Mouse (Mus musculus) midbrain, embryonic 16.5 days (tissue): Measurements from ENCODE around the gene Krt34. TPM values are rescaled to one million over a fixed set of nuclear protein-coding genes. Genes with fewer than 3 reads are reported as not detected.

ENCODE experiments used
- ATAC-seq: fragments of 200-750 bp; cut with Nextera tagmentation; 2 replicates; pipeline ENCODE4 v1.8.0; 2017; ENCODE audit warnings: moderate TSS enrichment
- H3K27ac ChIP-seq: fragments of 300-500 bp; sonication (generic); 2 replicates; pipeline ENCODE4 v1.5.1; 2014; ENCODE audit warnings: mild to moderate bottlenecking, low read length, mixed read lengths
- H3K27me3 ChIP-seq: fragments of 300-500 bp; sonication (generic); 2 replicates; pipeline ENCODE4 v1.6.1; 2014; ENCODE audit warnings: low read depth, low read length, mixed read lengths; ENCODE audit not compliant: control insufficient read depth, insufficient read depth
- H3K36me3 ChIP-seq: fragments of 300-500 bp; sonication (generic); 2 replicates; pipeline ENCODE4 v1.6.1; 2014; ENCODE audit warnings: mild to moderate bottlenecking, low read length, moderate library complexity, mixed read lengths; ENCODE audit not compliant: control insufficient read depth, insufficient read depth
- H3K4me1 ChIP-seq: fragments of 300-500 bp; sonication (generic); 2 replicates; pipeline ENCODE4 v1.6.1; 2014; ENCODE audit warnings: mild to moderate bottlenecking, low read length, mixed read lengths; ENCODE audit not compliant: control insufficient read depth, insufficient read depth
- H3K4me2 ChIP-seq: fragments of 300-500 bp; sonication (generic); 2 replicates; pipeline ENCODE4 v1.6.1; 2014; ENCODE audit warnings: mild to moderate bottlenecking, low read length, mixed read lengths
- H3K4me3 ChIP-seq: fragments of 300-500 bp; sonication (generic); 2 replicates; pipeline ENCODE4 v1.5.1; 2014; ENCODE audit warnings: low read depth, mild to moderate bottlenecking, low read length, moderate library complexity, mixed read lengths
- H3K9ac ChIP-seq: fragments of 300-500 bp; sonication (generic); 2 replicates; pipeline ENCODE4 v1.6.1; 2014; ENCODE audit warnings: low read depth, low read length, mixed read lengths
- H3K9me3 ChIP-seq: fragments of 300-500 bp; sonication (generic); replicated peaks from 2 replicates; pipeline ENCODE4 v1.6.1; 2014; ENCODE audit warnings: mild to moderate bottlenecking, low read length, mixed read lengths; ENCODE audit not compliant: control insufficient read depth, poor library complexity, severe bottlenecking
- WGBS: fragments of 180-500 bp; shearing (Covaris S2); extraction: QIAGEN DNeasy Blood & Tissue Kit; methylation state at CpG from one replicate; pipeline ENCODE4 v1.1.7; 2014; 5-methylcytosine and 5-hydroxymethylcytosine counted together
- polyA plus RNA-seq: library from polyadenylated mRNA; unstranded; fragments of >200 nt; fragmentation: Nextera tagmentation; extraction: Ambion mirVana; gene quantifications from 2 replicates; pipeline ENCODE4 v1.2.1, GENCODE M21; 2015

The Krt34 gene
- polyA plus RNA-seq: not detected in 2 replicates

- no peak within 1 kb of the TSS for H3K4me2 ChIP-seq
- H3K4me3 ChIP-seq: no peak within 1 kb of the TSS
- H3K27me3 ChIP-seq: no peaks in the 10 kb centered on the region
- H3K27ac ChIP-seq: no peak within 1 kb of the TSS
- no peak for ATAC-seq
- no peaks in the 10 kb centered on the region for H3K36me3 ChIP-seq
- H3K9ac ChIP-seq: no peak within 1 kb of the TSS
- no peaks in the 10 kb centered on the region for H3K4me1 ChIP-seq
- WGBS: 91% methylated on average over 6 of the region's 6 CpGs
- H3K9me3 ChIP-seq: no peaks in the 10 kb centered on the region
Measured at GRCm38 (mm10) chr11:100041454-100041853, at the start of gene Krt34. Krt34 (minus strand) TSS chr11:100041554.

GRCm38 (mm10) chr11:100088378-100089025 lies 47.1 kb upstream of the Krt34 start:
- Histone ChIP-seq H3K4me2 (no peak overlapping the region), H3K36me3 (no peaks in the 10 kb centered on the region), H3K9ac (no peak overlapping the region), H3K9me3 (0 out of 2 replicates have a peak, but pooled peaks cover 2% of the 10 kb centered on the region), H3K4me1 (no peaks in the 10 kb centered on the region), H3K4me3 (no peak overlapping the region), H3K27me3 (no peaks in the 10 kb centered on the region), H3K27ac (no peak overlapping the region)
- WGBS: 76% methylated on average over 7 of the region's 7 CpGs
- ATAC-seq: no peak

GRCm38 (mm10) chr11:100087861-100088260 lies 46.5 kb upstream of the Krt34 start, which contains the start of gene Krt32:
Krt32 (minus strand) TSS chr11:100088226.
- Histone ChIP-seq H3K9ac (no peak within 1 kb of the TSS), H3K9me3 (0 out of 2 replicates have a peak, but pooled peaks cover 2% of the 10 kb centered on the region), H3K27me3 (no peaks in the 10 kb centered on the region), H3K4me2 (no peak within 1 kb of the TSS), H3K4me3 (no peak within 1 kb of the TSS), H3K36me3 (no peaks in the 10 kb centered on the region), H3K27ac (no peak within 1 kb of the TSS), H3K4me1 (no peaks in the 10 kb centered on the region)
- WGBS: 95% methylated on average over 10 of the region's 10 CpGs
- no peak for ATAC-seq

- Histone ChIP-seq H3K9me3 (no peaks in the 10 kb centered on the region), H3K4me1 (no peaks in the 10 kb centered on the region), H3K9ac (no peak overlapping the region), H3K27ac (no peak overlapping the region), H3K27me3 (no peaks in the 10 kb centered on the region), H3K4me2 (no peak overlapping the region), H3K4me3 (no peak overlapping the region), H3K36me3 (no peaks in the 10 kb centered on the region)
- 61% methylated on average over 1 of the region's 1 CpGs for WGBS
- ATAC-seq: no peak
Measured at GRCm38 (mm10) chr11:100073873-100074272, 32.5 kb upstream of the Krt34 start.

GRCm38 (mm10) chr11:100067293-100068036 lies 26.1 kb upstream of the Krt34 start:
- H3K27me3 ChIP-seq: no peaks in the 10 kb centered on the region
- H3K4me3 ChIP-seq: no peak overlapping the region
- no peaks in the 10 kb centered on the region; the same call in 1 of the 2 replicates for H3K4me1 ChIP-seq
- H3K9me3 ChIP-seq: no peaks in the 10 kb centered on the region
- H3K4me2 ChIP-seq: no peak overlapping the region
- WGBS: 93% methylated on average over 17 of the region's 17 CpGs
- no peak overlapping the region for H3K27ac ChIP-seq
- no peak for ATAC-seq
- no peak overlapping the region for H3K9ac ChIP-seq
- no peaks in the 10 kb centered on the region for H3K36me3 ChIP-seq

GRCm38 (mm10) chr11:100066236-100067010 lies 25.1 kb upstream of the Krt34 start:
- no peaks in the 10 kb centered on the region; the same call in 1 of the 2 replicates for H3K4me1 ChIP-seq
- H3K4me3 ChIP-seq: no peak overlapping the region
- no peak overlapping the region for H3K4me2 ChIP-seq
- no peaks in the 10 kb centered on the region for H3K27me3 ChIP-seq
- no peak for ATAC-seq
- WGBS: 54% methylated on average over 12 of the region's 12 CpGs
- H3K36me3 ChIP-seq: no peaks in the 10 kb centered on the region
- no peak overlapping the region for H3K27ac ChIP-seq
- H3K9ac ChIP-seq: no peak overlapping the region
- no peaks in the 10 kb centered on the region for H3K9me3 ChIP-seq

GRCm38 (mm10) chr11:100058875-100059274 lies 17.5 kb upstream of the Krt34 start:
- Histone ChIP-seq H3K4me2 (no peak overlapping the region), H3K4me3 (no peak overlapping the region), H3K9ac (no peak overlapping the region), H3K9me3 (no peaks in the 10 kb centered on the region), H3K27ac (no peak overlapping the region), H3K27me3 (no peaks in the 10 kb centered on the region), H3K36me3 (no peaks in the 10 kb centered on the region), H3K4me1 (no peaks in the 10 kb centered on the region)
- ATAC-seq: no peak
- WGBS: 72% methylated on average over 8 of the region's 8 CpGs

GRCm38 (mm10) chr11:100055686-100056655 lies 14.6 kb upstream of the Krt34 start:
- Histone ChIP-seq H3K9me3 (no peaks in the 10 kb centered on the region), H3K4me1 (no peaks in the 10 kb centered on the region), H3K36me3 (no peaks in the 10 kb centered on the region), H3K27ac (no peak overlapping the region), H3K4me3 (no peak overlapping the region), H3K27me3 (no peaks in the 10 kb centered on the region), H3K4me2 (no peak overlapping the region), H3K9ac (no peak overlapping the region)
- ATAC-seq: no peak
- WGBS: 78% methylated on average over 9 of the region's 9 CpGs
